Mouse (Mus musculus) forebrain, embryonic 15.5 days (tissue): ENCODE measurements at regions not wholly inside any gene's neighbourhood (a gene's known extent, or its start where the extent isn't known, plus 50 kb on each side); places are given as distances from the start of the nearest gene placed in this dataset.

ENCODE experiments used
- ATAC-seq: fragments of 200-750 bp; cut with Nextera tagmentation; replicated peaks from 2 replicates; pipeline ENCODE4 v1.8.0; 2017; ENCODE audit warnings: mild to moderate bottlenecking, moderate TSS enrichment, moderate library complexity
- H3K27ac ChIP-seq: fragments of 300-500 bp; sonication (generic); replicated peaks from 2 replicates; pipeline ENCODE4 v1.5.1; 2015; ENCODE audit warnings: mild to moderate bottlenecking, inconsistent platforms
- H3K27me3 ChIP-seq: fragments of 300-500 bp; sonication (generic); 2 replicates; pipeline ENCODE4 v1.6.1; 2015; ENCODE audit warnings: inconsistent platforms
- H3K36me3 ChIP-seq: fragments of 300-500 bp; sonication (generic); 2 replicates; pipeline ENCODE4 v1.6.1; 2015; ENCODE audit warnings: mild to moderate bottlenecking, inconsistent platforms
- H3K4me1 ChIP-seq: fragments of 300-500 bp; sonication (generic); 2 replicates; pipeline ENCODE4 v1.6.1; 2015; ENCODE audit warnings: inconsistent platforms
- H3K4me2 ChIP-seq: fragments of 300-500 bp; sonication (generic); replicated peaks from 2 replicates; pipeline ENCODE4 v1.6.1; 2015; ENCODE audit warnings: mild to moderate bottlenecking, inconsistent platforms
- H3K4me3 ChIP-seq: fragments of 300-500 bp; sonication (generic); 2 replicates; pipeline ENCODE4 v1.5.1; 2015; ENCODE audit warnings: mild to moderate bottlenecking, inconsistent platforms
- H3K9ac ChIP-seq: fragments of 300-500 bp; sonication (generic); replicated peaks from 2 replicates; pipeline ENCODE4 v1.6.1; 2015; ENCODE audit warnings: mild to moderate bottlenecking, inconsistent platforms
- H3K9me3 ChIP-seq: fragments of 300-500 bp; sonication (generic); 2 replicates; pipeline ENCODE4 v1.6.1; 2016; ENCODE audit warnings: inconsistent platforms
- WGBS: fragments of 180-500 bp; shearing (Covaris S2); methylation state at CpG from one replicate; pipeline ENCODE4 v1.1.7; 2015; ENCODE audit warnings: mixed read lengths; 5-methylcytosine and 5-hydroxymethylcytosine counted together

- H3K9ac ChIP-seq, result no peak overlapping the region
- H3K36me3 ChIP-seq, result no peaks in the 10 kb centered on the region
- H3K27ac ChIP-seq, result no peak overlapping the region
- H3K4me2 ChIP-seq, result no peak overlapping the region
- no peaks in the 10 kb centered on the region; the same call in 1 of the 2 replicates for H3K27me3 ChIP-seq
- ATAC-seq, result no peak
- H3K9me3 ChIP-seq, result no peaks in the 10 kb centered on the region
- peaks cover 30% of the 10 kb centered on the region for H3K4me1 ChIP-seq
- H3K4me3 ChIP-seq, result no peak overlapping the region
Observed at GRCm38 (mm10) chr15:25281942-25282341, 131.6 kb downstream of the Basp1 start.

- no peak overlapping the region for H3K9ac ChIP-seq
- no peak overlapping the region for H3K4me3 ChIP-seq
- no peak overlapping the region for H3K4me2 ChIP-seq
- 21% methylated on average over 6 of the region's 6 CpGs for WGBS
- H3K9me3 ChIP-seq, result no peaks in the 10 kb centered on the region
- peaks cover 18% of the 10 kb centered on the region for H3K4me1 ChIP-seq
- peak; percentile 94 for ATAC-seq
- H3K27me3 ChIP-seq, result no peaks in the 10 kb centered on the region
- H3K36me3 ChIP-seq, result no peaks in the 10 kb centered on the region
- H3K27ac ChIP-seq, result peak overlapping the region; percentile 51
Observed at GRCm38 (mm10) chr15:25278317-25279156, 135.0 kb downstream of the Basp1 start.

GRCm38 (mm10) chr15:25276227-25276626 is 137.3 kb downstream of the Basp1 start:
- H3K9ac ChIP-seq, result no peak overlapping the region
- peaks cover 18% of the 10 kb centered on the region for H3K4me1 ChIP-seq
- no peaks in the 10 kb centered on the region for H3K36me3 ChIP-seq
- H3K4me3 ChIP-seq, result no peak overlapping the region
- WGBS, result 53% methylated on average over 5 of the region's 5 CpGs
- no peaks in the 10 kb centered on the region for H3K9me3 ChIP-seq
- no peak overlapping the region for H3K4me2 ChIP-seq
- no peak for ATAC-seq
- no peak overlapping the region for H3K27ac ChIP-seq
- no peaks in the 10 kb centered on the region for H3K27me3 ChIP-seq

- Histone ChIP-seq H3K9ac (no peak overlapping the region), H3K9me3 (no peaks in the 10 kb centered on the region), H3K27me3 (no peaks in the 10 kb centered on the region), H3K27ac (no peak overlapping the region), H3K4me2 (no peak overlapping the region), H3K4me1 (no peaks in the 10 kb centered on the region), H3K4me3 (no peak overlapping the region), H3K36me3 (no peaks in the 10 kb centered on the region)
- no peak for ATAC-seq
- 90% methylated on average over 5 of the region's 5 CpGs for WGBS
Observed at GRCm38 (mm10) chr15:25271886-25272285, 141.7 kb downstream of the Basp1 start.

- ATAC-seq, result no peak
- Histone ChIP-seq H3K36me3 (no peaks in the 10 kb centered on the region), H3K9ac (no peak overlapping the region), H3K4me2 (no peak overlapping the region), H3K27me3 (no peaks in the 10 kb centered on the region), H3K4me3 (no peak overlapping the region), H3K9me3 (no peaks in the 10 kb centered on the region), H3K27ac (no peak overlapping the region), H3K4me1 (no peaks in the 10 kb centered on the region)
- whole genome bisulfite sequencing, result 74% methylated on average over 10 of the region's 10 CpGs
Observed at GRCm38 (mm10) chr15:25270349-25270748, 143.2 kb downstream of the Basp1 start.

- Histone ChIP-seq H3K36me3 (no peaks in the 10 kb centered on the region), H3K4me1 (no peaks in the 10 kb centered on the region), H3K27me3 (no peaks in the 10 kb centered on the region), H3K27ac (no peak overlapping the region), H3K4me2 (no peak overlapping the region), H3K4me3 (no peak overlapping the region), H3K9me3 (no peaks in the 10 kb centered on the region), H3K9ac (no peak overlapping the region)
- ATAC-seq, result no peak
- WGBS, result 62% methylated on average over 12 of the region's 12 CpGs
Observed at GRCm38 (mm10) chr15:25269345-25269996, 144.1 kb downstream of the Basp1 start.

GRCm38 (mm10) chr15:25268436-25268835 is 145.1 kb downstream of the Basp1 start:
- 86% methylated on average over 2 of the region's 2 CpGs for WGBS

GRCm38 (mm10) chr15:25267509-25267908 is 146.1 kb downstream of the Basp1 start:
- no peak overlapping the region for H3K9ac ChIP-seq
- ATAC-seq, result no peak
- no peaks in the 10 kb centered on the region for H3K4me1 ChIP-seq
- no peaks in the 10 kb centered on the region for H3K36me3 ChIP-seq
- 96% methylated on average over 3 of the region's 3 CpGs for WGBS
- no peak overlapping the region for H3K27ac ChIP-seq
- no peaks in the 10 kb centered on the region for H3K9me3 ChIP-seq
- H3K27me3 ChIP-seq, result no peaks in the 10 kb centered on the region
- no peak overlapping the region for H3K4me3 ChIP-seq
- H3K4me2 ChIP-seq, result no peak overlapping the region

More at GRCm38 (mm10) chr15:25268436-25268835, 145.1 kb downstream of the Basp1 start:
- Histone ChIP-seq H3K4me3 (no peak overlapping the region), H3K36me3 (no peaks in the 10 kb centered on the region), H3K4me1 (no peaks in the 10 kb centered on the region), H3K27ac (no peak overlapping the region), H3K27me3 (no peaks in the 10 kb centered on the region), H3K4me2 (no peak overlapping the region), H3K9me3 (no peaks in the 10 kb centered on the region), H3K9ac (no peak overlapping the region)
- no peak for ATAC-seq

- no peak overlapping the region for H3K4me3 ChIP-seq
- H3K27ac ChIP-seq, result peak overlapping the region; percentile 36; the same call in 1 of the 2 replicates
- peaks cover 3% of the 10 kb centered on the region; the same call in 1 of the 2 replicates for H3K4me1 ChIP-seq
- 60% methylated on average over 13 of the region's 13 CpGs for WGBS
- ATAC-seq, result peak; percentile 77
- no peak overlapping the region for H3K4me2 ChIP-seq
- no peaks in the 10 kb centered on the region for H3K27me3 ChIP-seq
- H3K36me3 ChIP-seq, result no peaks in the 10 kb centered on the region
- no peak overlapping the region for H3K9ac ChIP-seq
- H3K9me3 ChIP-seq, result no peaks in the 10 kb centered on the region
Observed at GRCm38 (mm10) chr15:25252648-25253567, 160.7 kb downstream of the Basp1 start.

GRCm38 (mm10) chr15:25245631-25246030 is 167.9 kb downstream of the Basp1 start:
- H3K27me3 ChIP-seq, result no peaks in the 10 kb centered on the region
- H3K4me2 ChIP-seq, result no peak overlapping the region
- no peaks in the 10 kb centered on the region for H3K9me3 ChIP-seq
- H3K4me1 ChIP-seq, result no peaks in the 10 kb centered on the region
- H3K36me3 ChIP-seq, result no peaks in the 10 kb centered on the region
- ATAC-seq, result no peak
- 95% methylated on average over 8 of the region's 8 CpGs for WGBS
- H3K9ac ChIP-seq, result no peak overlapping the region
- no peak overlapping the region for H3K4me3 ChIP-seq
- no peak overlapping the region for H3K27ac ChIP-seq

GRCm38 (mm10) chr15:25237665-25238664 is 175.6 kb downstream of the Basp1 start:
- whole genome bisulfite sequencing, result 82% methylated on average over 18 of the region's 18 CpGs
- H3K36me3 ChIP-seq, result no peaks in the 10 kb centered on the region
- H3K9ac ChIP-seq, result no peak overlapping the region
- no peak overlapping the region for H3K4me2 ChIP-seq
- H3K4me1 ChIP-seq, result no peaks in the 10 kb centered on the region
- H3K9me3 ChIP-seq, result no peaks in the 10 kb centered on the region
- H3K27ac ChIP-seq, result no peak overlapping the region
- no peaks in the 10 kb centered on the region for H3K27me3 ChIP-seq
- ATAC-seq, result 0 out of 2 replicates have a peak, but pooled peaks have one; percentile 32
- no peak overlapping the region for H3K4me3 ChIP-seq
